Comparison of ENCODE assay signal across 16 mouse cellular contexts in the genomic region with DNA sequence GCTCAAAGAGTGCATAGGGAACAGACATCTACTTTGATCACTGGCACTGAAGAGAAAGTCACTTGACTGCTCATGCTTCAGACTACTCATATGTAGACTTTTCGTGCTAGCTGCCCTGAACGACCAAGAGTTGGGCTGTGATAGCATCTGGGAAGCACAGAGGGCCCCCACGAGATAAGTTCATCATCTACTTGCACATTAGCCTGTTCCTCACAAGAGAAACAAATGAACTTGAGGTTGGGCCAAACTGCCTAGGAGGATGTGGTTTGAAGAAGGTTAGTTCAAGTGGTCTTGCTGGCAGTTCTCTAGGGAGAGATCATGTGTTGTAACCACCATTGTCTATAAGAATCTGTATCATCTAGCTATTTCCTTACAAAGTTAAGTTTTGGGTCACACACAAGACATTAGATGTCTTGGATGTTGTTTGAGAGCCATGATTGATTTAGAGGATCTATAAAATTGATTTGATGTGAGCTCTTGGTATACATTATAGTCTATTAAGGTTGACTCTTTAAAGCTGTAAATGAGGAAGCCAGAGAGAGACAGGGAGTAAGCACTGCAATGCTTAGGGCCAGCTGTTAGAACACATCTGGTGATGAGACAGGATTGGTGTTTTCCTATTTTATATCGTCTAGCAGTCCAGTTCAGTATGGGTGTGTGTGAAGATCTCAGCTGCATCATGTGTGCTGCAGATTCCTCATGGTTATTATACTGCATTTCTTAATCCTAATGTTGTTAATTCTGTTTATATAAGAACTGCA. TPM values are rescaled to one million over a fixed set of nuclear protein-coding genes. Genes with fewer than 3 reads are reported as not detected.
DNase-seq lines count a peak whose midpoint lies in the region; ATAC-seq and TF ChIP-seq lines count a peak whose summit lies in the region.
"Had no signal": no experiment of that assay in that cellular context is flagged by ENCODE, and none has a peak within 500 bp of the region (broad histone marks: within the 10 kb centered on the region; RNA-seq: fewer than 3 reads in every experiment).

No protein-coding gene starts in this region.

- TF ChIP-seq CTCF in G1E (IDR thresholded peaks at IDR 0.05; ENCODE audit: low read depth, low read length), result no peak
- no peak for TF ChIP-seq CTCF in lung, adult 2 months (IDR thresholded peaks at IDR 0.05; ENCODE audit: insufficient read depth, low read length)

- 51% methylated on average over 4 of the region's 4 CpGs for WGBS in lung, adult 2 months

- no peaks in the 10 kb centered on the region for H3K36me3 ChIP-seq in G1E (replicated peaks)
- H3K36me3 ChIP-seq: heart, embryonic 12.5 days; limb, embryonic 13.5 days had no signal

- ATAC-seq in G1E (ENCODE audit: extremely low read depth, insufficient number of reproducible peaks, low FRiP score, poor library complexity, severe bottlenecking), result peak; percentile 89
- peak; percentile 85 to 91 for ATAC-seq in hematopoietic stem cell, adult 5-6 weeks (replicated peaks in 1 of 2; ENCODE audit: insufficient read depth in 1 of 2, low FRiP score in 2 of 2, low TSS enrichment in 1 of 2, low read depth in 1 of 2, poor library complexity in 2 of 2, severe bottlenecking in 2 of 2)
- ATAC-seq: hindbrain, postnatal 0 days; midbrain, embryonic 16.5 days had no signal

- no peak for TF ChIP-seq POLR2A in lung, adult 2 months (IDR thresholded peaks at IDR 0.05; ENCODE audit: borderline replicate concordance, extremely low read depth, low read depth, low read length)

- peaks cover 16% of the 10 kb centered on the region for H3K4me1 ChIP-seq in G1E (ENCODE audit: insufficient read depth, low read depth, low read length)
- no peaks in the 10 kb centered on the region for H3K4me1 ChIP-seq in lung, adult 2 months (ENCODE audit: control insufficient read depth, insufficient read depth, low read length)
- H3K4me1 ChIP-seq: heart, embryonic 12.5 days had no signal

- H3K27me3 ChIP-seq in G1E (ENCODE audit: insufficient read depth, low read length), result no peaks in the 10 kb centered on the region
- H3K27me3 ChIP-seq: heart, embryonic 12.5 days; limb, embryonic 13.5 days had no signal

- no peak overlapping the region for H3K4me3 ChIP-seq in G1E (ENCODE audit: low read depth, low read length)
- no peak overlapping the region for H3K4me3 ChIP-seq in lung, adult 2 months (replicated peaks; ENCODE audit: extremely low read depth, low read depth, low read length)
- H3K4me3 ChIP-seq: heart, embryonic 12.5 days; limb, embryonic 13.5 days had no signal

- DNase-seq in thymus, postnatal 14 days, result peak; percentile 5
- no peak for DNase-seq in thymus, postnatal 36 days
- DNase-seq in G1E (ENCODE audit: low spot score), result no peak
- DNase-seq in lung, adult 2 months, result no peak
- DNase-seq in frontal cortex, adult 2 months (ENCODE audit: extremely low spot score in 1 of 2, low spot score in 1 of 2), result no peak
- no peak for DNase-seq in lung, postnatal 4 days
- DNase-seq: cerebellum, adult 9-11 months; heart, postnatal 36 days; kidney, adult 2 months; kidney, postnatal 14 days; lung, embryonic 14.5 days had no signal

- H3K9me3 ChIP-seq in G1E (replicated peaks), result no peaks in the 10 kb centered on the region
- H3K9me3 ChIP-seq: heart, embryonic 12.5 days; limb, embryonic 13.5 days had no signal

RNA-seq across cellular contexts. Expression of a gene that starts 8.0 kb away (rescaled TPM):
- 5.0 and 6.6 TPM in 2 replicates for total RNA-seq in G1E (2014; fragmentation: Nextera tagmentation)
- 20.4 and 21.9 TPM in 2 replicates for total RNA-seq in G1E (2017)
- polyA plus RNA-seq in G1E (2012), result 0.14 and 0.30 TPM in 2 replicates
- not detected in 2 replicates for total RNA-seq in hematopoietic stem cell, adult 5-6 weeks (2017)
- not detected in 2 replicates for polyA plus RNA-seq in lung, adult 2 months (2012; rRNA removed)
- 0.13 and 0.40 TPM in 2 replicates for polyA plus RNA-seq in frontal cortex, adult 2 months (2012; rRNA removed)
- total RNA-seq: heart, postnatal 36 days had no signal
- polyA plus RNA-seq: heart, embryonic 12.5 days; kidney, adult 2 months; limb, embryonic 13.5 days; lung, embryonic 14.5 days had no signal
